Mouse (Mus musculus) erythroblast, embryonic 14.5 days (primary cell): ENCODE results near the gene Pcsk7. TPM values are rescaled to one million over a fixed set of nuclear protein-coding genes. Genes with fewer than 3 reads are reported as not detected.

ENCODE experiments used
- H3K27me3 ChIP-seq: 2 replicates; pipeline ENCODE4 v1.6.1; 2012; ENCODE audit warnings: inconsistent platforms; ENCODE audit not compliant: control insufficient read depth
- H3K36me3 ChIP-seq: 2 replicates; pipeline ENCODE4 v1.6.1; 2012; ENCODE audit warnings: mild to moderate bottlenecking, inconsistent platforms; ENCODE audit not compliant: control insufficient read depth
- H3K4me1 ChIP-seq: 2 replicates; pipeline ENCODE4 v1.6.1; 2012; ENCODE audit warnings: inconsistent platforms; ENCODE audit not compliant: control insufficient read depth
- H3K4me3 ChIP-seq: replicated peaks from 2 replicates; pipeline ENCODE3; 2012; ENCODE audit warnings: moderate library complexity, mild to moderate bottlenecking, inconsistent platforms
- H3K9me3 ChIP-seq: 2 replicates; pipeline ENCODE4 v1.6.1; 2012; ENCODE audit warnings: low read length, inconsistent platforms, mixed read lengths; ENCODE audit not compliant: control insufficient read depth
- GATA1 ChIP-seq: IDR thresholded peaks from 2 replicates; pipeline ENCODE4 v1.6.1; 2012; ENCODE audit warnings: low read length, inconsistent platforms, mixed read lengths
- TAL1 ChIP-seq: IDR thresholded peaks from 3 replicates; pipeline ENCODE4 v1.6.1; 2012; ENCODE audit warnings: low read length, inconsistent platforms, mixed read lengths
- polyA plus RNA-seq: library from polyadenylated mRNA; stranded (reverse); fragments of >175 nt; gene quantifications from 2 replicates; pipeline ENCODE4 v1.2.3, GENCODE M21; 2012

Gene Pcsk7
- polyA plus RNA-seq, 1 experiment = 0.58 TPM

GRCm38 (mm10) chr9:45935628-45936210 lies 29.4 kb downstream of the Pcsk7 start, which contains the start of gene Tagln:
Gene Tagln, minus strand, starts transcription at chr9:45936058.
- H3K36me3 ChIP-seq = peaks cover 36% of the 10 kb centered on the region
- TF ChIP-seq GATA1 (no peak), TAL1 (no peak)
- H3K4me3 ChIP-seq = no peak within 1 kb of the TSS
- peaks cover 23% of the 10 kb centered on the region for H3K27me3 ChIP-seq
- H3K4me1 ChIP-seq = no peaks in the 10 kb centered on the region; the same call in 1 of the 2 replicates
- no peaks in the 10 kb centered on the region for H3K9me3 ChIP-seq

- no peak overlapping the region for H3K4me3 ChIP-seq
- TF ChIP-seq TAL1 = no peak
- TF ChIP-seq GATA1 = no peak
- peaks cover 42% of the 10 kb centered on the region for H3K36me3 ChIP-seq
- H3K4me1 ChIP-seq = peaks cover 9% of the 10 kb centered on the region
- no peaks in the 10 kb centered on the region for H3K9me3 ChIP-seq
- peaks cover 23% of the 10 kb centered on the region for H3K27me3 ChIP-seq
Observed at GRCm38 (mm10) chr9:45936883-45937282, 30.6 kb downstream of the Pcsk7 start.

DNA sequence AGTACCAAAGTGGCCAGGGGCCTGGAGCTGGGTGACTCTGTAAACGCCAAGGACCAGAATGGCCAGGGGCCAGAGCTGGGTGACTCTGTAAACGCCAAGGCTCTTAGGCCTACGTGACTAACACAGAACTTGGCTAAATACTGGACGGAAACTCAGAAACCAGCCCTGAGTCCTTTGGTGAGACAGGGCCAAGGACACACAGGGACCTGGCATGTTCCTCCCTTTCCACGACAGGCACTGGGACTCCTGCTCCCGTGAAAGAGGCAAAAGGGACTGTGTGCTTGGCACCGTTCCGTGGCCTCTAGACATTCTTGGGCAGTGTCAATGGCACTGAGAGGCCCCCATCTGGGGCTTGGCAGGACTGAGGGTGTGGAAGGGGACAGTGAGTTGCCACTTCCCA lies 31.8 kb downstream of the Pcsk7 start:
- Histone ChIP-seq H3K27me3 (peaks cover 23% of the 10 kb centered on the region), H3K4me1 (peaks cover 21% of the 10 kb centered on the region), H3K4me3 (no peak overlapping the region), H3K36me3 (peaks cover 54% of the 10 kb centered on the region), H3K9me3 (0 out of 2 replicates have a peak, but pooled peaks cover 2% of the 10 kb centered on the region)
- TF ChIP-seq TAL1 (no peak), GATA1 (no peak)

GRCm38 (mm10) chr9:45938952-45939637 lies 32.8 kb downstream of the Pcsk7 start:
- peaks cover 9% of the 10 kb centered on the region for H3K9me3 ChIP-seq
- peaks cover 31% of the 10 kb centered on the region for H3K4me1 ChIP-seq
- no peak for TF ChIP-seq TAL1
- TF ChIP-seq GATA1 = no peak
- H3K36me3 ChIP-seq = peaks cover 64% of the 10 kb centered on the region
- no peak overlapping the region for H3K4me3 ChIP-seq
- H3K27me3 ChIP-seq = peaks cover 23% of the 10 kb centered on the region

GRCm38 (mm10) chr9:45939794-45940193 lies 33.5 kb downstream of the Pcsk7 start:
- peaks cover 18% of the 10 kb centered on the region for H3K27me3 ChIP-seq
- no peak overlapping the region for H3K4me3 ChIP-seq
- no peak for TF ChIP-seq GATA1
- TF ChIP-seq TAL1 = no peak
- peaks cover 38% of the 10 kb centered on the region for H3K4me1 ChIP-seq
- H3K9me3 ChIP-seq = peaks cover 16% of the 10 kb centered on the region
- H3K36me3 ChIP-seq = peaks cover 71% of the 10 kb centered on the region

GRCm38 (mm10) chr9:45941329-45941888 lies 35.1 kb downstream of the Pcsk7 start:
- Histone ChIP-seq H3K36me3 (peaks cover 87% of the 10 kb centered on the region), H3K27me3 (peaks cover 5% of the 10 kb centered on the region), H3K4me1 (peaks cover 52% of the 10 kb centered on the region), H3K9me3 (peaks cover 29% of the 10 kb centered on the region), H3K4me3 (no peak overlapping the region)
- no peak for TF ChIP-seq GATA1
- no peak for TF ChIP-seq TAL1

DNA sequence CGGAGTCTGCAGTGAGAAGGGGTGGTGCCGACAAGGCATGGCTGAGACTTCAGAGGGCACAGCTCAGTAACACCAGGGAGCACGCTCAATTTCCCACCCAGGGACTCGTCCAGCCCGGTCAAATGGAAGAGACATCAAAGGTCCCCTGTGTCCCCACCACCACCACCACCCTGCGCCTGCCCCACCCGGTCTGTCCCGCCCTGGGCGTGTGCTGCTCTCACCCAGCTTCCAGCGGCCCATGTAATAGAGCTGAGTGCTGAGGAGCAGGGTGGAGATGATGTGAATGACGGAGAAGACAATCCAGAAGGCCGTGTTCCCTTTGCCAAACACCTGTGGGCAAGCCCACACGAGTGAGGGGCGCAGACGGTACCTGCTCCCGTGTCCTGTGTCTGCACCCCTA lies 36.2 kb downstream of the Pcsk7 start:
- Histone ChIP-seq H3K27me3 (no peaks in the 10 kb centered on the region; the same call in 1 of the 2 replicates), H3K4me3 (no peak overlapping the region), H3K9me3 (peaks cover 31% of the 10 kb centered on the region), H3K36me3 (peaks cover 96% of the 10 kb centered on the region), H3K4me1 (peaks cover 52% of the 10 kb centered on the region)
- TF ChIP-seq TAL1 (no peak), GATA1 (no peak)

DNA sequence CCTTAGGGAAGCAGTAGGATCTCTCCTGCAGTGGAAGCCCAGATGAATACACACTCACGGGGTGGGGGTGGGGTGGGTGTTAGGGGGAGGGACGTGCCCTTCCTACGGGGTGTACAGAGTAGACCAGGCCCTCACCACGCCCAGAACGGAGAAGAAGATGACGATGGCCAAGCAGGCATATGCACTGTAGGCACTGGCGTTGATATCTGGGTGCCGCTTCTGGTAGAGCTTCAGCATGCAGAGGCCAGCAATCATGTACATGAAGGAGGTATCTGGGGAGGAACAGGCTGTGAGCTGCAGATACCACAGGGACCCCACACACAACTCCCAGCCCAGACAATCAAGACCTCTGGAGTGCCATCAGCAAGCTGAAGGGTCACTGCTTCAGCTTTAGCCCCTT lies 36.6 kb downstream of the Pcsk7 start:
- Histone ChIP-seq H3K9me3 (peaks cover 31% of the 10 kb centered on the region), H3K4me1 (peaks cover 53% of the 10 kb centered on the region), H3K4me3 (no peak overlapping the region), H3K27me3 (no peaks in the 10 kb centered on the region; the same call in 1 of the 2 replicates), H3K36me3 (peaks cover 97% of the 10 kb centered on the region)
- TF ChIP-seq TAL1 (no peak), GATA1 (no peak)
